Mouse (Mus musculus): Measurements from ENCODE around the gene Sorl1. TPM values are rescaled to one million over a fixed set of nuclear protein-coding genes. Genes with fewer than 3 reads are reported as not detected.

The Sorl1 gene
- polyA plus RNA-seq, 2 experiments, result 1.1 to 1.4 TPM

DNA sequence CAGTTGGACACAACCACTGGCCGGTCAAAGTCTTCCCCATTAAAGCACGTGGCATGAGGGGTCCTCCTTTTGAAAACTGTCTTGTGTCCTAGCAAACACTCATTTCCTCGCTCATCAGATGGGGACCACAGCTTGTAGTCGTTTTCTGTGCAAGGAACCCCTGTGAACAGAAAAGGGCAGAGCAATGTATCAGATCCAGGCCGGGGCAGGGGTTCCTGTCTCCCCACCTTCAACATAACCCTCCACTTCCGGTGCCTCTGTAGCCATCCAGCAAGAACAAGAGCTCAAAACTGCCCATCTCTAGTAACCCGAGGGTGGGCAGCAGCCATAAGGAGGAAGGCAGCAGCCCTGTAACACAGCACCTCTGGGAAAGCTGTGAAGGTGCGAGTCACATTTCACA, 80.2 kb downstream of the Sorl1 start:
- ATAC-seq (ENCODE audit: insufficient read depth) (no peak), DNase-seq (ENCODE audit: low read depth in 3 of 3, low spot score in 3 of 3) (no peak)
- Histone ChIP-seq H3K9me3 (ENCODE audit: control insufficient read depth, low read length) (no peaks in the 10 kb centered on the region), H3K9ac (replicated peaks) (no peak overlapping the region), H3K27me3 (ENCODE audit: control insufficient read depth, insufficient read depth, low read length) (no peaks in the 10 kb centered on the region), H3K36me3 (replicated peaks; ENCODE audit: control insufficient read depth, insufficient read depth, low read depth) (no peaks in the 10 kb centered on the region), H3K4me2 (ENCODE audit: low read depth) (no peak overlapping the region), H3K4me3 (ENCODE audit: insufficient read depth in 1 of 2, low read depth in 2 of 2, low read length in 2 of 2) (no peak overlapping the region), H3K27ac (no peak overlapping the region), H3K4me1 (replicated peaks; ENCODE audit: control insufficient read depth in 2 of 2, insufficient read depth in 2 of 2, low read length in 1 of 2) (no peaks in the 10 kb centered on the region)
- no peak for TF ChIP-seq EP300 (IDR thresholded peaks at IDR 0.05; ENCODE audit: low read depth)
- TF ChIP-seq CTCF (IDR thresholded peaks at IDR 0.05; ENCODE audit: low read depth), result no peak
- WGBS (ENCODE audit: insufficient replicate concordance), result 64% methylated on average over 8 of the region's 8 CpGs

DNA sequence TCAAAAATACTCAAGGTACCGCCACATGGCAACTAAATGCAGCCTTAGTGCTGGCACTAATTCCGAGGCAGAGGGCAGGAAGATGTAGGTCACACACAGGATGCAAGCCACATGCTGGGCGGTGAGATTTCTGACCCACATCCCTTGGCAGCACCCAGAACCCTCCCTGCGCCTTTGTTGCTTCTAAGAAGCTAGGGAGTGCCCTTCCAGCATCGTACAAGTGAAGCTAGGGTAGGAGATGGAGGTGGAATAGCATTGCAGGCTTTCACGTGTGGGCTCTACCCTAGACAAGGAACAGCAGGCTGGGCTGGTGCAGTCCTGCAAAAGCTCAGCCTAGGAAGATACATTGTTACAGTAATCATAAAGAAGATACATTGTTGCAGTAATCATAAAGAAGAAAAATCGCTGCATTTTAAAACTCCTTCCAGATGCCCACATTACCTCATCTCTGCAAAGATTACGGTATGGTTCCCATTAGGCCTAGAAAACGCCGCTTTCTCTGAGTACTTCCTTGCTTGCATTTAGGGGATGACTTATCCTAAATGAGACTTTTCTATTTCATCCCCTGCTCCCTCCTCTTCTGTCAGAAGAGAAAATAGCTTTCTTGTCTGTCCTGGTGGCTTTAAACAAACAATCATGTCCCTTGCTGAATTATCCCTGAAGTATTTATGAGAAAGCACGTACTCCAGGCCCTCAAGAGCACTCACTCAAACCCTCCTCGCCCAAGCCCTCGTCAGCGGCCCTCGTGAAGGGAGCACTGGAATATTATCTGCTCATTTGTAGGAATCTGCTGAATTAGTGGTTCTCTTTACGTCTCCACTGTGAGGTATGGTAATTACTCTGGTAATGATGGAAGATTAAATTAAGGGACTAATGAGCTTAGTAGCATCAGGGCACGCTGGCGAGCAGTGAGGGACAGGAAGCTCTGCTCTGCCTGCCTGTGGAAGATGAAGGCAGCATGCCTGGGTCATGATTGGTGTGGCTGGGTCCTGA, 84.8 kb downstream of the Sorl1 start:
- Histone ChIP-seq H3K9me3 (ENCODE audit: control insufficient read depth, low read length) (no peaks in the 10 kb centered on the region), H3K27me3 (ENCODE audit: control insufficient read depth, insufficient read depth, low read length) (no peaks in the 10 kb centered on the region), H3K4me3 (ENCODE audit: insufficient read depth in 1 of 2, low read depth in 2 of 2, low read length in 2 of 2) (no peak overlapping the region), H3K9ac (replicated peaks) (no peak overlapping the region), H3K27ac (no peak overlapping the region), H3K36me3 (replicated peaks; ENCODE audit: control insufficient read depth, insufficient read depth, low read depth) (no peaks in the 10 kb centered on the region), H3K4me1 (replicated peaks; ENCODE audit: control insufficient read depth in 2 of 2, insufficient read depth in 2 of 2, low read length in 1 of 2) (no peaks in the 10 kb centered on the region), H3K4me2 (ENCODE audit: low read depth) (no peak overlapping the region)
- DNase-seq (ENCODE audit: low read depth in 3 of 3, low spot score in 3 of 3) (no peak), ATAC-seq (ENCODE audit: insufficient read depth) (no peak)
- TF ChIP-seq CTCF (IDR thresholded peaks at IDR 0.05; ENCODE audit: low read depth) (no peak), EP300 (IDR thresholded peaks at IDR 0.05; ENCODE audit: low read depth) (no peak)
- WGBS (ENCODE audit: insufficient replicate concordance), result 56% methylated on average over 18 of the region's 18 CpGs

DNA sequence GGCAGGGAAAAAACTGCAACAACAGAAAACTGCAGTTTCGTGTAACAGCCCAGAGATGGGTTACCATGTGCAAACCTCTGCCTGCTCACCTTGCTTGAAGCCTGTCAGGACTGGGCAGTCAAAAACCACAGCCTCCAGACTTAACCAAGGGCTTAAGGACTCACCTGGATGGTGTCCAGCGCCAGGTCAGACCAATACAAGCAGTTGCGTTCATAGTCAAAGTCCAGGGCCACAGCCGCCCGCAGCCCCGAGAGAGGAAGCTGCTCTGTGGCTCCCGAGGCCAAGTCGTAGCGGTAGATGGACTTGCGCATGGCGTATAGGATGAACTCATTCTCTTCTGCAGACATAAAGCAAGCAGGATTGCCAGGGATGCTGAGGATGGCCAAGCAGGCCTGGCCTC, 87.2 kb downstream of the Sorl1 start:
- Histone ChIP-seq H3K36me3 (replicated peaks; ENCODE audit: control insufficient read depth, insufficient read depth, low read depth) (no peaks in the 10 kb centered on the region), H3K9ac (replicated peaks) (no peak overlapping the region), H3K27me3 (ENCODE audit: control insufficient read depth, insufficient read depth, low read length) (no peaks in the 10 kb centered on the region), H3K4me1 (replicated peaks; ENCODE audit: control insufficient read depth in 2 of 2, insufficient read depth in 2 of 2, low read length in 1 of 2) (no peaks in the 10 kb centered on the region), H3K4me3 (ENCODE audit: insufficient read depth in 1 of 2, low read depth in 2 of 2, low read length in 2 of 2) (no peak overlapping the region), H3K9me3 (ENCODE audit: control insufficient read depth, low read length) (no peaks in the 10 kb centered on the region), H3K27ac (no peak overlapping the region), H3K4me2 (ENCODE audit: low read depth) (no peak overlapping the region)
- TF ChIP-seq EP300 (IDR thresholded peaks at IDR 0.05; ENCODE audit: low read depth), result no peak
- no peak for TF ChIP-seq CTCF (IDR thresholded peaks at IDR 0.05; ENCODE audit: low read depth)
- 74% methylated on average over 11 of the region's 11 CpGs for WGBS (ENCODE audit: insufficient replicate concordance)
- DNase-seq (ENCODE audit: low read depth in 3 of 3, low spot score in 3 of 3), result no peak
- ATAC-seq (ENCODE audit: insufficient read depth), result no peak

DNA sequence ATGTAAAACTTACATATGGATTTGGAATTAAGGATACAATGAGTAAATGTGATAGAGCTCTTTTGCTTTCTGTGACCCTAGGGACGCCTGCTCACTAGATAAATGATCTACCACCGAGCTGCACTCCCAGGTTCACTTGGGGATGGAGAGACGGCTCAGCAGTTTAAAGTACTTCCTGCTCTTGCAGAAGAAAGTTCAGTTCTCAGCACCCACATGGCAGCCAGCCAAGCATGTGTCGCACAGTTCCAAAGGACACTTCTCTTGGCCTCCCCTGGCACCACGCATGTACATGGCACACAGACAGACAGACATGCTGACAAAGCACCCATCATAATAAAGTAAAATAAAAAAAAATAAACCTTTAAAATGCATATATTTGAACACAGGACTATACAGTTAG, 88.1 kb downstream of the Sorl1 start:
- no peaks in the 10 kb centered on the region for H3K9me3 ChIP-seq (ENCODE audit: control insufficient read depth, low read length)
- no peak overlapping the region for H3K4me2 ChIP-seq (ENCODE audit: low read depth)
- no peak overlapping the region for H3K27ac ChIP-seq
- H3K27me3 ChIP-seq (ENCODE audit: control insufficient read depth, insufficient read depth, low read length), result no peaks in the 10 kb centered on the region
- DNase-seq (ENCODE audit: low read depth in 3 of 3, low spot score in 3 of 3) (no peak), ATAC-seq (ENCODE audit: insufficient read depth) (no peak)
- H3K36me3 ChIP-seq (replicated peaks; ENCODE audit: control insufficient read depth, insufficient read depth, low read depth), result no peaks in the 10 kb centered on the region
- WGBS (ENCODE audit: insufficient replicate concordance), result 35% methylated on average over 5 of the region's 5 CpGs
- H3K9ac ChIP-seq (replicated peaks), result no peak overlapping the region
- no peaks in the 10 kb centered on the region for H3K4me1 ChIP-seq (replicated peaks; ENCODE audit: control insufficient read depth in 2 of 2, insufficient read depth in 2 of 2, low read length in 1 of 2)
- TF ChIP-seq EP300 (IDR thresholded peaks at IDR 0.05; ENCODE audit: low read depth), result no peak
- no peak for TF ChIP-seq CTCF (IDR thresholded peaks at IDR 0.05; ENCODE audit: low read depth)
- no peak overlapping the region for H3K4me3 ChIP-seq (ENCODE audit: insufficient read depth in 1 of 2, low read depth in 2 of 2, low read length in 2 of 2)

DNA sequence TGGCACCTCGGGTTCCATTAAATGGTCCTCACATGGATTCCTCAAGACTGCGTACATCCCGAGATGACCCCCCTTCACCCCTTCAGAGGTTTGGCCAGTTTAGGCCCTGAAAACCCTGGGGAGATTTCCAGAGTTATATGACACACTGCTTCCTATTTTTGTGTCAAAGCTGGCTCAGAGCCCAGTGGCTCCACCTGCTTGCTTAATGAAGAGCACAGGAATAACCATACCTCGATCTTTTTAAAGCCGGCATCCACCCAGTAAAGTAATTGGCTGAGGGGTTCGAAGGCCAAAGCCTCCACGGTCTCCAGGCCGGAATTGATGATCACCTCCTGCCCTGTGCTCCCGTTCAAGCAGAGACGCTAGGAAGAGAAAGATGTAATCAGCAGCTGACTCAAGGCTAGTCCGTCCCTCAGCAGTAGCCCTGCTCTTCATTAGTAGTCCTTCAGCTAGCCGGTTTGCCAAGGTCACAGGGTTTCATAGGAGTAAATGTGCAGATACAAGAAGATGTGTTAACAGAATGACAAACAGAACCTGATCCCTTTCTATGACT, 88.8 kb downstream of the Sorl1 start:
- WGBS (ENCODE audit: insufficient replicate concordance), result 73% methylated on average over 12 of the region's 12 CpGs

More for the DNA sequence above, 88.8 kb downstream of the Sorl1 start:
- Histone ChIP-seq H3K27me3 (ENCODE audit: control insufficient read depth, insufficient read depth, low read length) (no peaks in the 10 kb centered on the region), H3K4me1 (replicated peaks; ENCODE audit: control insufficient read depth in 2 of 2, insufficient read depth in 2 of 2, low read length in 1 of 2) (no peaks in the 10 kb centered on the region), H3K9ac (replicated peaks) (no peak overlapping the region), H3K4me2 (ENCODE audit: low read depth) (no peak overlapping the region), H3K9me3 (ENCODE audit: control insufficient read depth, low read length) (no peaks in the 10 kb centered on the region), H3K4me3 (ENCODE audit: insufficient read depth in 1 of 2, low read depth in 2 of 2, low read length in 2 of 2) (no peak overlapping the region), H3K27ac (no peak overlapping the region), H3K36me3 (replicated peaks; ENCODE audit: control insufficient read depth, insufficient read depth, low read depth) (no peaks in the 10 kb centered on the region)
- ATAC-seq (ENCODE audit: insufficient read depth) (no peak), DNase-seq (ENCODE audit: low read depth in 3 of 3, low spot score in 3 of 3) (no peak)
- no peak for TF ChIP-seq EP300 (IDR thresholded peaks at IDR 0.05; ENCODE audit: low read depth)
- TF ChIP-seq CTCF (IDR thresholded peaks at IDR 0.05; ENCODE audit: low read depth), result no peak
